Mouse (Mus musculus): ENCODE data around the gene Gm26920. TPM values are rescaled to one million over a fixed set of nuclear protein-coding genes. Genes with fewer than 3 reads are reported as not detected.

Gm26920 gene
- polyA plus RNA-seq, 1 experiment from 2014 or later = 0.29 TPM

DNA sequence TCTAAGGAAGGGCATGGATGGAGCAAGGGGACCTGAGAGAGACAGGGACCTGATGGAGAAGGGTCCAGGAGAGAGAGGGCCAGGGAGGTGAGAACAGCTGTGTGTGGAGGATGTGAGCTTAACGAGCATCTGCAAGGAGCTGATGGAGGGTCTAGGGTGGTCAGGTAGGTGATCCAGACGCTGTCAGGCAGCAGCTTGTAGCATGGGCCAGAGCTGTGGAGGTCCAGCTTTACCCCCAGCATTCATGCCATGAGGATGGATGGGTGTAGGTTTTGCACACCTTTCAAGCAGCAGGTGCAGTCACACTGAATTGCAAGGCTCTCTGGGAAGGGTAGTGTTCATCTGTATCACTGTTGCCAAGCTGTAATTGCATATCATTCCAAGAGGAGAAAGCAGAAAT, 70.7 kb downstream of the Gm26920 start:
- no peak overlapping the region for H3K9ac ChIP-seq
- no peak overlapping the region for H3K27ac ChIP-seq (replicated peaks)
- H3K4me2 ChIP-seq = no peak overlapping the region
- WGBS = 92% methylated on average over 2 of the region's 2 CpGs
- no peak for ATAC-seq (ENCODE audit: extremely low read depth, insufficient number of reproducible peaks, low FRiP score, low TSS enrichment)
- H3K9me3 ChIP-seq = no peaks in the 10 kb centered on the region
- no peaks in the 10 kb centered on the region for H3K27me3 ChIP-seq (replicated peaks)
- H3K4me1 ChIP-seq = no peaks in the 10 kb centered on the region
- H3K36me3 ChIP-seq = peaks cover 98% of the 10 kb centered on the region
- no peak overlapping the region for H3K4me3 ChIP-seq

DNA sequence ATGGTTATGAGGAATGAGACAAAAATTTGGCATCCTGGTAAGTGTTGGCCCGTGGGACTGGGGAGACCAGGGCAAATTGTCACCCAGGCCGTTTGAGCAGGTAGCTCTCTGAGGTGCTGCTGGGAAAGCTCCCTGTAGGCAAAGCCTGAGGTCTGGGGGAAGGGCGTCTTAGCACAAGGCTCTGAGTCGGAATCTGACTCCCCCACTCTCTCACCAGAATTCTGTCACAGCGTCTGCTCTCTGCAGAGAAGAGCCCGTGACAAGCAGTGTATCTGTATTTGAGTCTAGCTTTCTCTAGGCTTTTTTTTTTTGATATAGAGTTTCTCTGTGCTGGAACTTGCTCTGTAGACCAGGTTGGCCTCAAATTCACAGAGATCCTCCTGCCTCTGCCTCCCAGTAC, 73.0 kb downstream of the Gm26920 start:
- Histone ChIP-seq H3K27ac (replicated peaks) (no peak overlapping the region), H3K4me2 (no peak overlapping the region), H3K4me1 (no peaks in the 10 kb centered on the region), H3K9me3 (no peaks in the 10 kb centered on the region), H3K27me3 (replicated peaks) (no peaks in the 10 kb centered on the region), H3K4me3 (no peak overlapping the region), H3K36me3 (peaks cover 90% of the 10 kb centered on the region), H3K9ac (no peak overlapping the region)
- WGBS = 94% methylated on average over 6 of the region's 6 CpGs
- no peak for ATAC-seq (ENCODE audit: extremely low read depth, insufficient number of reproducible peaks, low FRiP score, low TSS enrichment)

DNA sequence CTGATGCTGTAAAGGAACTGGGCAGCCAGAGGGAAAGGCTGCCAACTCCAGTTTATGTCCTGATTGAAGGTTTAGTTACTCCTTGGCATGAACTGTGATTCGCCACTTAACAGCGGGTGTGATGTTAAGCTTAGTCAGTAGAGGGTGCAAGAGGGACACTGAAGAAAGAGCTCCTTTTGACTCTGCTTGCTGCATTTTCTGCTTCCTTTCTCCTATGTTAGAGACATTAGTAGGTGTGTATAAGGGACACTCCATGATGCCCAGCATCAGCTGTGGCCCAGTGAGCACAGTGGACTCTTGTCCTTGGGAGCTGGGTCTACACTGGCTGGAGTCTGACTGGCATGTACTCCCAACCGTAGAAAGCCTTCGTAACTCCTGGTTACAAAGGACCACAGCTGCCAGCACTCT, 77.2 kb downstream of the Gm26920 start:
- Histone ChIP-seq H3K27me3 (replicated peaks) (no peaks in the 10 kb centered on the region), H3K9ac (no peak overlapping the region), H3K4me1 (no peaks in the 10 kb centered on the region), H3K27ac (replicated peaks) (no peak overlapping the region), H3K4me2 (no peak overlapping the region), H3K4me3 (no peak overlapping the region), H3K9me3 (no peaks in the 10 kb centered on the region), H3K36me3 (peaks cover 86% of the 10 kb centered on the region)
- ATAC-seq (ENCODE audit: extremely low read depth, insufficient number of reproducible peaks, low FRiP score, low TSS enrichment) = no peak
- 82% methylated on average over 4 of the region's 4 CpGs for WGBS

DNA sequence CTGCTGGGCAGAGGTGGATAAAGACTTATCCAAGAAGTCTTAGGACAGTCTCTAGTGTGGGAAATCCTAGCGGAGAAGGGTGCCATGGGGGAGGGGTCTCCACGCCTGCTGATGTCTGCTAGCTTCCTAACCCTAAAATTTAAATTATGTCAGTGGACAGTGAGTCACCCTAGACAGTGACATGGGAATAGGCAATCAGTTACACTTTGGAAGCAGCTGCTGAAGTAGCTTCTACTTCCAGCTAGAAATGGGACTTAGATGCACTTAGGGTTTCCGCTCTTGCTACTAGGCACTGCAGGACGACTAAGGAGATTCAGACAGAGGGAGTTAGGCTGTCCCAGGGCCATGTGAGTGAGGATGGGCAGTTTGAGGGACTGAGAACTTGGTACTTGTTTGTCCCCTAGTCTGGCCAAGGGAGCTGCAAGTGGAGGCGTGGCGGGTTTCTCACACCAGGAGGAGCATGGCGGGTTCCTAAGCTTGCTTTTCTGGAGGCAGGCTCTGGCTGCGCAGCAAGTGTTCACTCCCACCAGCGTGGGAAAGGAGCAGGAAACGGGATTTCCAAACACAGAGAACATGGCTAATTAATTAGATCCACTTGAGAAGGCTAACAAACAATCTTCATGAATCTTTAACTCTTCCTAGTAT, 79.5 kb downstream of the Gm26920 start:
- ATAC-seq (ENCODE audit: extremely low read depth, insufficient number of reproducible peaks, low FRiP score, low TSS enrichment) = no peak
- Histone ChIP-seq H3K4me2 (no peak overlapping the region), H3K4me3 (no peak overlapping the region), H3K36me3 (peaks cover 86% of the 10 kb centered on the region), H3K27me3 (replicated peaks) (no peaks in the 10 kb centered on the region), H3K27ac (replicated peaks) (no peak overlapping the region), H3K9me3 (no peaks in the 10 kb centered on the region), H3K4me1 (no peaks in the 10 kb centered on the region), H3K9ac (no peak overlapping the region)
- 82% methylated on average over 10 of the region's 10 CpGs for WGBS

DNA sequence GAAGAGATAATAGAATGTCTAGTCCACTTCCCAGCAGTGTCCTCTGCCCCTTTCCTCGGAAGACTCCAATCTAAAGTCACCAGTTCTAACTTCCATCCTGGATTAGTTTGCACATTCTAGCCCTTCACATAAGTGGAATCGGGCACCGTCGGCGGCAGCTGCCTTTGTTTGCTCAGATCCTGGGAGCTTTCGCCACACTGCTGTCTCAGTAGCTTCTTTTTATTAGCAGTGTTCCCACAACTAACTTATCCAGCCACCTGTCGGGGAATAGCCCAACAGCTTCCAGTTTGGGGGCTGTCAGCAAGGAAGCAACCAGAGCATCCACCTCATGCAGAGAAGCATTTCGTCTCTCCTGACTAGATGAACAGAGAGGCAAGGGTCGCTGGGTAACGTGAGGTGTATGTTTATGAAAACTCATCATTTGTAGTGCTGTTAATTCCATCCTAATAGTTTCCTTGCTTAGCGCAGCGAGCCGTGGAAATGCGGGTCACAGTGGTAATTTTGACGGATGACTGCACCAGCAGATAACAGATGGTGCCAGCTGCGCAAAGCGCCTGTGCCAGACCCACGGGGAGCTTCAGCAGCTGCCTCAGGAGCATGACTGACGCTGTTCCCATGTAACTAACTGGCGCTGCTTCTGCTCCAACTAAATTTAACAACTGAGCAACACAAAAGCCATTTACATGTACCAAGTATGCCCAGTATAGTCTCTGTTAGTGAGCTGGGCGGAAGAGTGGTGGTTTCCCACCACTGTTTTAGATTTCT, 80.7 kb downstream of the Gm26920 start:
- no peak overlapping the region for H3K4me2 ChIP-seq
- no peak overlapping the region for H3K4me3 ChIP-seq
- H3K36me3 ChIP-seq = peaks cover 86% of the 10 kb centered on the region
- no peaks in the 10 kb centered on the region for H3K4me1 ChIP-seq
- no peak for ATAC-seq (ENCODE audit: extremely low read depth, insufficient number of reproducible peaks, low FRiP score, low TSS enrichment)
- 83% methylated on average over 21 of the region's 21 CpGs for WGBS
- H3K27ac ChIP-seq (replicated peaks) = no peak overlapping the region
- H3K9me3 ChIP-seq = no peaks in the 10 kb centered on the region
- H3K27me3 ChIP-seq (replicated peaks) = no peaks in the 10 kb centered on the region
- H3K9ac ChIP-seq = no peak overlapping the region

DNA sequence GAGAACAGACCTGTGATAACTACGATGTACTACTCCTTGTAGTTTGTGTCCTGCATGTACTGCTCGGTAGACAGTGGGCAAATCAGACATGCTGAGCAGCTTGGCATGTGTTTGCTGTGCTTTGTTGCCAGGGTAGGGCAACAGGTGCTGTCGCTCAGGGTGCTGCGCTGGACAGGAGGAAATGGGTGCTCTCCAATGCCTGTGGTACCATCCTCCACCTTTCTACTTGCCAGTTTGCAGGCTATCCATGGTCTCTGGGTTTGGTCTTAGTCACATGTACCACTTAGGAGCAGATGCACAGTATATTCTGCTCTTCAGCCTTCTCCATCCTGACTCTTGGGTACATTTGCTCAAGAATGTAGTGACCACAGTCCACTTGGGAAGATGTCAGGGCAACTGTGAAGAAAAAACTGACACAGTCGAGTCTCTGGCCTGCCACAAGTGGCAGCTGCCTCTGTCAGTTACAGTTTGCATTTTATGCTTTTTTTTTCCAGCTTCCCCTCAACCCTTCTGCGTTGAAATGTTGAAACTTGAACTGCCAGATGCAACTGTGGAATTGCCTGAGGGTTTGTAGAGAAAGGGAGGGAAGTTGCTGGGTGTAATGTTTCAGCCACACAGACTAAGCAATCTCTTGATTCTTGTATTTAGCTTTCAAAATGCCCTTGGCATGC, 82.1 kb downstream of the Gm26920 start:
- Histone ChIP-seq H3K4me3 (no peak overlapping the region), H3K36me3 (peaks cover 86% of the 10 kb centered on the region), H3K27ac (replicated peaks) (no peak overlapping the region), H3K9ac (no peak overlapping the region), H3K4me2 (no peak overlapping the region), H3K9me3 (no peaks in the 10 kb centered on the region), H3K27me3 (replicated peaks) (no peaks in the 10 kb centered on the region), H3K4me1 (no peaks in the 10 kb centered on the region)
- no peak for ATAC-seq (ENCODE audit: extremely low read depth, insufficient number of reproducible peaks, low FRiP score, low TSS enrichment)
- 76% methylated on average over 6 of the region's 6 CpGs for WGBS

DNA sequence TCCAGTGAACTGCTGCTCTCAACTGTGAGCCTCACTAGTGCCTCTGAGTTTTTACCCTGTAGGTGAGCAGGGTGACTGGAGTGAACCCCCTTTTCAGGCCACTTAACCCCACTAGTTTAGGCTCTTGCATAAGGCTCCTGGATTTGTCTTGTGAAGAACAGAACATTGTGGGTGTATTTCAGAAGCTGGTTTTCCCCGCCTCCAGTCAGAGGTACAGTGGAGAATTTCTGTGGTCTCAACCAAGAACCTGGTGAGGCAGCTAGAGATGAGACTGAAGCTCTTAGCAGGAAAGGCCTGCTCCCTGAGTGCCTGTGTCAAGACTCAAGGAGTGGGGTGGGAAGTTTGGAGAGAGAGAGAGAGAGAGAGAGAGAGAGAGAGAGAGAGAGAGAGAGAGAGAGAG, 82.6 kb downstream of the Gm26920 start:
- H3K36me3 ChIP-seq = peaks cover 90% of the 10 kb centered on the region
- H3K9ac ChIP-seq = no peak overlapping the region
- no peak overlapping the region for H3K27ac ChIP-seq (replicated peaks)
- no peaks in the 10 kb centered on the region for H3K27me3 ChIP-seq (replicated peaks)
- 81% methylated on average over 1 of the region's 1 CpGs for WGBS
- no peaks in the 10 kb centered on the region for H3K4me1 ChIP-seq
- no peak overlapping the region for H3K4me2 ChIP-seq
- no peaks in the 10 kb centered on the region for H3K9me3 ChIP-seq
- no peak overlapping the region for H3K4me3 ChIP-seq
- ATAC-seq (ENCODE audit: extremely low read depth, insufficient number of reproducible peaks, low FRiP score, low TSS enrichment) = no peak

Small RNAs within 50 kb of the gene (microRNA-seq; reads per million reads assigned to microRNA genes)
- gene Gm23368 = not detected

Other genes starting within 250 kb of the Gm26920 start
- gene Zfp940, start 236.7 kb downstream of the Gm26920 start, polyA plus RNA-seq (2015; fragmentation: Nextera tagmentation; extraction: Ambion mirVana) = 1.7 and 1.9 TPM in 2 replicates
- gene Zfp420, start 230.4 kb downstream of the Gm26920 start, polyA plus RNA-seq (2015; fragmentation: Nextera tagmentation; extraction: Ambion mirVana) = 3.0 and 3.2 TPM in 2 replicates
- gene Zfp27, start 183.8 kb downstream of the Gm26920 start, polyA plus RNA-seq (2015; fragmentation: Nextera tagmentation; extraction: Ambion mirVana) = 5.8 and 6.1 TPM in 2 replicates
- gene Zfp383, start 182.2 kb downstream of the Gm26920 start, polyA plus RNA-seq (2015; fragmentation: Nextera tagmentation; extraction: Ambion mirVana) = 3.2 and 3.3 TPM in 2 replicates
- 7.2 TPM in 2 replicates for gene Zfp74, start 136.3 kb downstream of the Gm26920 start, polyA plus RNA-seq (2015; fragmentation: Nextera tagmentation; extraction: Ambion mirVana)
- 17.2 and 20.2 TPM in 2 replicates for gene Zfp568, start 106.5 kb downstream of the Gm26920 start, polyA plus RNA-seq (2015; fragmentation: Nextera tagmentation; extraction: Ambion mirVana)
- gene Zfp14, start 39.0 kb downstream of the Gm26920 start, polyA plus RNA-seq (2015; fragmentation: Nextera tagmentation; extraction: Ambion mirVana) = 2.5 and 4.0 TPM in 2 replicates
- 4.2 and 4.6 TPM in 2 replicates for gene Zfp82, start 17.5 kb downstream of the Gm26920 start, polyA plus RNA-seq (2015; fragmentation: Nextera tagmentation; extraction: Ambion mirVana)
- gene Zfp566, start 117 bp upstream of the Gm26920 start, polyA plus RNA-seq (2015; fragmentation: Nextera tagmentation; extraction: Ambion mirVana) = 4.7 and 6.0 TPM in 2 replicates
- gene Zfp260, start 4.4 kb upstream of the Gm26920 start, polyA plus RNA-seq (2015; fragmentation: Nextera tagmentation; extraction: Ambion mirVana) = 70.2 and 76.4 TPM in 2 replicates
- 9.6 and 10.0 TPM in 2 replicates for gene Zfp382, start 31.5 kb upstream of the Gm26920 start, polyA plus RNA-seq (2015; fragmentation: Nextera tagmentation; extraction: Ambion mirVana)
- gene Zfp146, start 79.3 kb upstream of the Gm26920 start, polyA plus RNA-seq (2015; fragmentation: Nextera tagmentation; extraction: Ambion mirVana) = 8.6 and 9.5 TPM in 2 replicates
- gene Cox7a1, start 93.7 kb upstream of the Gm26920 start, polyA plus RNA-seq (2015; fragmentation: Nextera tagmentation; extraction: Ambion mirVana) = 330 and 354 TPM in 2 replicates
- 76.8 and 81.8 TPM in 2 replicates for gene Capns1, start 108.4 kb upstream of the Gm26920 start, polyA plus RNA-seq (2015; fragmentation: Nextera tagmentation; extraction: Ambion mirVana)
- gene Polr2i, start 141.5 kb upstream of the Gm26920 start, polyA plus RNA-seq (2015; fragmentation: Nextera tagmentation; extraction: Ambion mirVana) = 113 and 123 TPM in 2 replicates
- 145 and 170 TPM in 2 replicates for gene Tbcb, start 141.9 kb upstream of the Gm26920 start, polyA plus RNA-seq (2015; fragmentation: Nextera tagmentation; extraction: Ambion mirVana)
- gene Ovol3, start 145.3 kb upstream of the Gm26920 start, polyA plus RNA-seq (2015; fragmentation: Nextera tagmentation; extraction: Ambion mirVana) = not detected in 2 replicates
- gene Thap8, start 189.7 kb upstream of the Gm26920 start, polyA plus RNA-seq (2015; fragmentation: Nextera tagmentation; extraction: Ambion mirVana) = 0.37 and 0.39 TPM in 2 replicates
- 7.1 and 8.5 TPM in 2 replicates for gene Wdr62, start 190.0 kb upstream of the Gm26920 start, polyA plus RNA-seq (2015; fragmentation: Nextera tagmentation; extraction: Ambion mirVana)
- gene Clip3, start 201.3 kb upstream of the Gm26920 start, polyA plus RNA-seq (2015; fragmentation: Nextera tagmentation; extraction: Ambion mirVana) = 10.2 and 14.9 TPM in 2 replicates
- gene Alkbh6, start 218.3 kb upstream of the Gm26920 start, polyA plus RNA-seq (2015; fragmentation: Nextera tagmentation; extraction: Ambion mirVana) = 60.5 and 66.1 TPM in 2 replicates
- 18.3 and 20.2 TPM in 2 replicates for gene Syne4, start 224.4 kb upstream of the Gm26920 start, polyA plus RNA-seq (2015; fragmentation: Nextera tagmentation; extraction: Ambion mirVana)
- gene E130208F15Rik, start 231.3 kb upstream of the Gm26920 start, polyA plus RNA-seq (2015; fragmentation: Nextera tagmentation; extraction: Ambion mirVana) = 2.5 and 3.3 TPM in 2 replicates
- gene Sdhaf1, start 233.5 kb upstream of the Gm26920 start, polyA plus RNA-seq (2015; fragmentation: Nextera tagmentation; extraction: Ambion mirVana) = 14.6 and 15.1 TPM in 2 replicates